Mouse (Mus musculus) forebrain, postnatal 0 days (tissue): Measurements from ENCODE around the gene S100a5. TPM values are rescaled to one million over a fixed set of nuclear protein-coding genes. Genes with fewer than 3 reads are reported as not detected.

Experiments
- ATAC-seq: fragments of 200-750 bp; cut with Nextera tagmentation; 2 replicates; pipeline ENCODE4 v1.8.0; 2017; ENCODE audit warnings: mild to moderate bottlenecking, moderate library complexity
- DNase-seq: peaks from one replicate; pipeline ENCODE4 v3.0.0-alpha.2; 2015
- H3K27ac ChIP-seq: fragments of 300-500 bp; sonication (generic); 2 replicates; pipeline ENCODE4 v1.5.1; 2014; ENCODE audit warnings: low read depth, mild to moderate bottlenecking, antibody characterized with exemption, low read length, moderate library complexity, mixed read lengths
- H3K27me3 ChIP-seq: fragments of 300-500 bp; sonication (generic); 2 replicates; pipeline ENCODE4 v1.6.1; 2014; ENCODE audit warnings: mild to moderate bottlenecking, low read length, mixed read lengths; ENCODE audit not compliant: insufficient read depth
- H3K36me3 ChIP-seq: fragments of 300-500 bp; sonication (generic); 2 replicates; pipeline ENCODE4 v1.6.1; 2014; ENCODE audit warnings: mild to moderate bottlenecking, moderate library complexity; ENCODE audit not compliant: insufficient read depth
- H3K4me1 ChIP-seq: fragments of 300-500 bp; sonication (generic); 2 replicates; pipeline ENCODE4 v1.6.1; 2014; ENCODE audit warnings: antibody characterized with exemption; ENCODE audit not compliant: insufficient read depth
- H3K4me2 ChIP-seq: fragments of 300-500 bp; sonication (generic); 2 replicates; pipeline ENCODE4 v1.6.1; 2014; ENCODE audit warnings: low read depth, mild to moderate bottlenecking, moderate library complexity
- H3K4me3 ChIP-seq: fragments of 300-500 bp; sonication (generic); 2 replicates; pipeline ENCODE4 v1.5.1; 2014; ENCODE audit warnings: low read depth, low read length, mixed read lengths
- H3K9ac ChIP-seq: fragments of 300-500 bp; sonication (generic); 2 replicates; pipeline ENCODE4 v1.6.1; 2014; ENCODE audit warnings: mild to moderate bottlenecking
- H3K9me3 ChIP-seq: fragments of 300-500 bp; sonication (generic); 2 replicates; pipeline ENCODE4 v1.6.1; 2016; ENCODE audit warnings: low read length
- CTCF ChIP-seq: sonication (generic); IDR thresholded peaks from 2 replicates; pipeline ENCODE4 v1.5.1; 2016; ENCODE audit warnings: antibody characterized with exemption, control low read depth, low read depth
- WGBS: fragments of 180-500 bp; shearing (Covaris S2); extraction: QIAGEN DNeasy Blood & Tissue Kit; methylation state at CpG from one replicate; pipeline ENCODE4 v1.1.7; 2014; 5-methylcytosine and 5-hydroxymethylcytosine counted together
- polyA plus RNA-seq: library from polyadenylated mRNA; unstranded; fragments of >200 nt; fragmentation: Nextera tagmentation; extraction: Ambion mirVana; gene quantifications from 2 replicates; pipeline ENCODE4 v1.2.1, GENCODE M21; 2015
- total RNA-seq: library from RNA; depleted of rRNA; stranded (reverse); fragments of >200 nt; gene quantifications from 2 replicates; pipeline ENCODE4 v1.2.3, GENCODE M21; 2014

Gene S100a5
- total and polyA plus RNA-seq, 2 experiments from 2014 or later: not detected

- Histone ChIP-seq H3K27ac (no peak overlapping the region), H3K9ac (no peak overlapping the region), H3K4me3 (no peak overlapping the region), H3K9me3 (no peaks in the 10 kb centered on the region), H3K4me1 (no peaks in the 10 kb centered on the region), H3K36me3 (no peaks in the 10 kb centered on the region), H3K27me3 (no peaks in the 10 kb centered on the region), H3K4me2 (no peak overlapping the region)
- TF ChIP-seq CTCF: peak; percentile 59
- ATAC-seq (no peak), DNase-seq (no peak)
- WGBS: 57% methylated on average over 7 of the region's 7 CpGs
Observed at GRCm38 (mm10) chr3:90639511-90640154, 31.3 kb downstream of the S100a5 start.

DNA sequence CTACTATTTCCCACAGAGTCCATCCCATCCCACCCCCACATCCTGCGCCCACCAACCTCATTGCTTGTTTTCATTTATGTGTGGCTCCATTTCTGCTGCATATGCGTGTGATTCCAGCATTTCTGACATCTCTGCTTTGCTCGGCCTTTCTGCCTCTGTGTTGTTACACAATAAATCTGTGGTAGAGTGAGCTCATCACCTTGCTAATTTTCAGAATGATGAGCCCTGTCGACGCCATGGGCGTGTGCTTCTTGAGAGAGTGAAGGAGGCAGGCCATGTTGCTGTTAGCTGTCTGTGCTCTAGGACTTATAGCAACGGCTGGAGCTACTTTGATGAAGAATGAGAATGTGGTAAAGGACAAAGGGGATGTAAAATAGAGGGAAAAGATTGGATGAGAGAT lies 32.7 kb downstream of the S100a5 start:
- WGBS: 87% methylated on average over 7 of the region's 7 CpGs
- DNase-seq: no peak
- Histone ChIP-seq H3K4me2 (no peak overlapping the region), H3K4me3 (no peak overlapping the region), H3K9ac (no peak overlapping the region), H3K4me1 (no peaks in the 10 kb centered on the region), H3K36me3 (no peaks in the 10 kb centered on the region), H3K9me3 (no peaks in the 10 kb centered on the region), H3K27me3 (no peaks in the 10 kb centered on the region), H3K27ac (no peak overlapping the region)
- TF ChIP-seq CTCF: no peak
- ATAC-seq: no peak

DNA sequence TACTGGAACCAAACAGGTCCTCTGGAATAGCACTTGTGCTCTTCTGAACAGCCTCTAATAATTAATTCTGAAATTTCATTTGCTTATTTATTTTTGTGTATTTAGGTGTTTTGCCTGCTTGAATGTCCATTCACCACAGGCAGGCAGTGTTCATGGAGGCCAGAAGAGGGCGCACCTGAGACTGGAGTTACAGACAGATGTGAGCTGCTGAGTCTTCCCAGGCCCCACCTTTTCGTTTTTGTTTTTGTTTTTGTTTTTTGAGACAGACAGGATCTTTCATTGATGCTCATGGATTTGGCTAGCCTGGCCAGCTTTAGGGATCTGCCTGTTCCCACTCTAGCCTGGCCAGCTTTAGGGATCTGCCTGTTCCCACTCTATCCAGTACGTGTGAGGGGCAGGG lies 35.9 kb downstream of the S100a5 start:
- no peak overlapping the region for H3K4me3 ChIP-seq
- H3K36me3 ChIP-seq: no peaks in the 10 kb centered on the region
- H3K9me3 ChIP-seq: no peaks in the 10 kb centered on the region
- WGBS: 54% methylated on average over 3 of the region's 3 CpGs
- no peaks in the 10 kb centered on the region for H3K27me3 ChIP-seq
- no peak overlapping the region for H3K27ac ChIP-seq
- peak; percentile 46 for TF ChIP-seq CTCF
- H3K9ac ChIP-seq: no peak overlapping the region
- ATAC-seq: no peak
- no peaks in the 10 kb centered on the region for H3K4me1 ChIP-seq
- no peak overlapping the region for H3K4me2 ChIP-seq
- DNase-seq: no peak

GRCm38 (mm10) chr3:90647291-90647690 lies 39.0 kb downstream of the S100a5 start:
- H3K9me3 ChIP-seq: no peaks in the 10 kb centered on the region
- no peak overlapping the region for H3K27ac ChIP-seq
- H3K4me3 ChIP-seq: no peak overlapping the region
- no peak overlapping the region for H3K9ac ChIP-seq
- WGBS: 84% methylated on average over 1 of the region's 1 CpGs
- DNase-seq: no peak
- no peaks in the 10 kb centered on the region for H3K4me1 ChIP-seq
- H3K4me2 ChIP-seq: no peak overlapping the region
- H3K27me3 ChIP-seq: no peaks in the 10 kb centered on the region
- no peaks in the 10 kb centered on the region for H3K36me3 ChIP-seq
- TF ChIP-seq CTCF: no peak
- no peak for ATAC-seq

- DNase-seq (no peak), ATAC-seq (no peak)
- no peaks in the 10 kb centered on the region for H3K4me1 ChIP-seq
- no peak overlapping the region for H3K9ac ChIP-seq
- no peaks in the 10 kb centered on the region for H3K9me3 ChIP-seq
- TF ChIP-seq CTCF: no peak
- no peak overlapping the region for H3K4me2 ChIP-seq
- H3K4me3 ChIP-seq: no peak overlapping the region
- peaks cover 4% of the 10 kb centered on the region; the same call in 1 of the 2 replicates for H3K27me3 ChIP-seq
- no peak overlapping the region for H3K27ac ChIP-seq
- no peaks in the 10 kb centered on the region for H3K36me3 ChIP-seq
Observed at GRCm38 (mm10) chr3:90648981-90649380, 40.7 kb downstream of the S100a5 start.

- no peaks in the 10 kb centered on the region for H3K4me1 ChIP-seq
- H3K36me3 ChIP-seq: no peaks in the 10 kb centered on the region
- no peaks in the 10 kb centered on the region for H3K9me3 ChIP-seq
- H3K27me3 ChIP-seq: peaks cover 4% of the 10 kb centered on the region; the same call in 1 of the 2 replicates
- no peak overlapping the region for H3K27ac ChIP-seq
- no peak overlapping the region for H3K9ac ChIP-seq
- no peak for DNase-seq
- ATAC-seq: no peak
- H3K4me2 ChIP-seq: no peak overlapping the region
- 92% methylated on average over 2 of the region's 2 CpGs for WGBS
- no peak overlapping the region for H3K4me3 ChIP-seq
- TF ChIP-seq CTCF: no peak
Observed at GRCm38 (mm10) chr3:90649832-90650231, 41.5 kb downstream of the S100a5 start.

DNA sequence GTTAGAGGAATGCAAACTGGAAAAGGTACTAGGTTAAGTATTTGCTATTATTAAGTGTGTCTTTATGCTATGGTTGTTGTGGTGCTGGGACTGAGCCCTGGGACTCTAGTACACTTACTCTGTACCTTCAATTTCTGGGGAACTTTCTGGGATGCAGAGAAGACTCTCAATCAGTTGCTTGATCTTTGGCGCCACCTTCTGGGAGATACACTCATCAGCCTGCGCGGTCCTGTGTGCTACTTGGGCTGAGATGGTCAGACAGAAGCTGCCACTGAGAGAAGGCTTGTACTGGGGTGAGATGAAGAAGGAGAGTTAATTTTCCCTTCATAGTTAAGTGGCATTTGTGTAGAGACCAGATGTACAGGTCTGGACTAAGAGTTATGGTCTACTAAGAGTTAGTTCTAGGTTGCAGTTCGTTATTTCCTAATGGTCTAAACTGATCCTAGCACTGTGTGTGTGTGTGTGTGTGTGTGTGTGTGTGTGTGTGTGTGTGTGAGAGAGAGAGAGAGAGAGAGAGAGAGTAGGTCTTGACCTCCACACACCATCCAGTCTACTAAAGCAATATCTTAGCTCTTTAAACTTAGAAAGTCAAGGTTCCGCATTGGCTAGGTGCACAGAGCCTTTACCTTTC lies 44.7 kb downstream of the S100a5 start:
- H3K9ac ChIP-seq: no peak overlapping the region
- H3K4me3 ChIP-seq: no peak overlapping the region
- 35% methylated on average over 5 of the region's 5 CpGs for WGBS
- H3K9me3 ChIP-seq: no peaks in the 10 kb centered on the region
- DNase-seq (peak; percentile 89), ATAC-seq (peak; percentile 90)
- no peaks in the 10 kb centered on the region for H3K4me1 ChIP-seq
- no peak overlapping the region for H3K27ac ChIP-seq
- H3K27me3 ChIP-seq: peaks cover 4% of the 10 kb centered on the region; the same call in 1 of the 2 replicates
- no peaks in the 10 kb centered on the region for H3K36me3 ChIP-seq
- H3K4me2 ChIP-seq: no peak overlapping the region
- TF ChIP-seq CTCF: peak; percentile 90
